Mouse (Mus musculus) MEL (cell line): ENCODE measurements around the gene U2af2.

ENCODE experiments used
- CTCF ChIP-seq, 3 experiments: IDR thresholded peaks in 2 of 3; conservative IDR thresholded peaks in 1 of 3; 2 replicates each; pipeline ENCODE4 v1.5.1; 2011 to 2012; ENCODE audit warnings: low read length in 3 of 3, low read depth in 2 of 3, mild to moderate bottlenecking in 2 of 3, improper control_type of control experiment in 1 of 3, inconsistent platforms in 1 of 3, mixed read lengths in 1 of 3, moderate library complexity in 1 of 3; ENCODE audit not compliant: control insufficient read depth in 1 of 3, insufficient read depth in 1 of 3, poor library complexity in 1 of 3, severe bottlenecking in 1 of 3
- ELF1 ChIP-seq: IDR thresholded peaks from 2 replicates; pipeline ENCODE4 v1.6.1; 2014; ENCODE audit warnings: low read depth, mild to moderate bottlenecking, inconsistent platforms, low read length, improper control_type of control experiment, moderate library complexity
- GATA1 ChIP-seq: IDR thresholded peaks from 2 replicates; pipeline ENCODE4 v1.6.1; 2011; ENCODE audit warnings: low read depth, low read length, improper control_type of control experiment
- MAFK ChIP-seq: IDR thresholded peaks from 2 replicates; pipeline ENCODE4 v1.6.1; 2011; ENCODE audit warnings: low read depth, mild to moderate bottlenecking, low read length, improper control_type of control experiment, borderline replicate concordance
- POLR2A ChIP-seq, 2 experiments: IDR thresholded peaks; 2 replicates each; pipeline ENCODE4 v1.6.1; 2011 to 2012; ENCODE audit warnings: low read length in 2 of 2, mild to moderate bottlenecking in 2 of 2, control low read depth in 1 of 2, improper control_type of control experiment in 1 of 2, low read depth in 1 of 2, moderate library complexity in 1 of 2; ENCODE audit not compliant: control insufficient read depth in 1 of 2, insufficient read depth in 1 of 2, poor library complexity in 1 of 2
- POLR2AphosphoS2 ChIP-seq: IDR thresholded peaks from 2 replicates; pipeline ENCODE4 v1.6.1; 2011; ENCODE audit warnings: low read length, improper control_type of control experiment
- USF1 ChIP-seq: IDR thresholded peaks from 2 replicates; pipeline ENCODE4 v1.6.1; 2014; ENCODE audit warnings: low read depth, mild to moderate bottlenecking, inconsistent platforms, low read length, improper control_type of control experiment, moderate library complexity
- ZMIZ1 ChIP-seq: IDR thresholded peaks from 2 replicates; pipeline ENCODE4 v1.6.1; 2012; ENCODE audit warnings: low read depth, mild to moderate bottlenecking, inconsistent platforms, low read length, improper control_type of control experiment, moderate library complexity

GRCm38 (mm10) chr7:5125549-5126406, 63.8 kb downstream of the U2af2 start, which contains the start of gene Rasl2-9:
- TF ChIP-seq USF1 (no peak), ELF1 (no peak), MAFK (no peak), CTCF (IDR thresholded peaks at IDR 0.05 in 2 of 3, conservative IDR thresholded peaks at IDR 0.05 in 1 of 3; ENCODE audit: control insufficient read depth in 1 of 3, insufficient read depth in 1 of 3, low read depth in 2 of 3, low read length in 3 of 3, poor library complexity in 1 of 3, severe bottlenecking in 1 of 3) (no peak), POLR2A (IDR thresholded peaks at IDR 0.05; ENCODE audit: control insufficient read depth in 1 of 2, insufficient read depth in 1 of 2, low read depth in 1 of 2, low read length in 2 of 2, poor library complexity in 1 of 2) (no peak), GATA1 (no peak), POLR2AphosphoS2 (no peak), ZMIZ1 (no peak)
